Mouse (Mus musculus) kidney, embryonic 16.5 days (tissue): ENCODE measurements at regions not wholly inside any gene's neighbourhood (a gene's known extent, or its start where the extent isn't known, plus 50 kb on each side); places are given as distances from the start of the nearest gene placed in this dataset.

Experiments
- ATAC-seq: fragments of 200-750 bp; cut with Nextera tagmentation; 2 replicates; pipeline ENCODE4 v1.8.0; 2017; ENCODE audit warnings: moderate TSS enrichment; ENCODE audit not compliant: low FRiP score, low TSS enrichment
- H3K27ac ChIP-seq: fragments of 300-500 bp; sonication (generic); 2 replicates; pipeline ENCODE4 v1.5.1; 2014; ENCODE audit warnings: low read length
- H3K27me3 ChIP-seq: fragments of 300-500 bp; sonication (generic); 2 replicates; pipeline ENCODE4 v1.6.1; 2014; ENCODE audit warnings: low read length, control low read depth, mixed read lengths; ENCODE audit not compliant: insufficient read depth
- H3K36me3 ChIP-seq: fragments of 300-500 bp; sonication (generic); 2 replicates; pipeline ENCODE4 v1.6.1; 2014; ENCODE audit warnings: low read length, control low read depth, mixed read lengths; ENCODE audit not compliant: insufficient read depth
- H3K4me1 ChIP-seq: fragments of 300-500 bp; sonication (generic); 2 replicates; pipeline ENCODE4 v1.6.1; 2014; ENCODE audit warnings: low read length, control low read depth, mixed read lengths; ENCODE audit not compliant: insufficient read depth
- H3K4me2 ChIP-seq: fragments of 300-500 bp; sonication (generic); replicated peaks from 2 replicates; pipeline ENCODE4 v1.6.1; 2014; ENCODE audit warnings: low read depth, low read length
- H3K4me3 ChIP-seq: fragments of 300-500 bp; sonication (generic); 2 replicates; pipeline ENCODE4 v1.5.1; 2014; ENCODE audit warnings: mild to moderate bottlenecking, low read length
- H3K9ac ChIP-seq: fragments of 300-500 bp; sonication (generic); replicated peaks from 2 replicates; pipeline ENCODE4 v1.6.1; 2014; ENCODE audit warnings: low read length
- H3K9me3 ChIP-seq: fragments of 300-500 bp; sonication (generic); 2 replicates; pipeline ENCODE4 v1.6.1; 2016; ENCODE audit warnings: low read length, control low read depth
- WGBS: fragments of 180-500 bp; shearing (Covaris S2); extraction: QIAGEN DNeasy Blood & Tissue Kit; methylation state at CpG from one replicate; pipeline ENCODE4 v1.1.7; 2014; 5-methylcytosine and 5-hydroxymethylcytosine counted together

- WGBS = 87% methylated on average over 7 of the region's 7 CpGs
- Histone ChIP-seq H3K36me3 (no peaks in the 10 kb centered on the region), H3K9me3 (no peaks in the 10 kb centered on the region), H3K4me2 (no peak overlapping the region), H3K27ac (no peak overlapping the region), H3K27me3 (no peaks in the 10 kb centered on the region), H3K9ac (no peak overlapping the region), H3K4me3 (no peak overlapping the region), H3K4me1 (no peaks in the 10 kb centered on the region)
- no peak for ATAC-seq
These were observed 149.4 kb downstream of the Lrig3 start for GRCm38 (mm10) chr10:126115386-126115785.

- Histone ChIP-seq H3K4me3 (no peak overlapping the region), H3K36me3 (no peaks in the 10 kb centered on the region), H3K27me3 (no peaks in the 10 kb centered on the region), H3K27ac (no peak overlapping the region), H3K9ac (no peak overlapping the region), H3K4me2 (no peak overlapping the region), H3K4me1 (no peaks in the 10 kb centered on the region), H3K9me3 (no peaks in the 10 kb centered on the region)
- no peak for ATAC-seq
- 31% methylated on average over 10 of the region's 10 CpGs for WGBS
These were observed 155.7 kb downstream of the Lrig3 start for GRCm38 (mm10) chr10:126121626-126122025.

- H3K27me3 ChIP-seq = no peaks in the 10 kb centered on the region
- H3K27ac ChIP-seq = no peak overlapping the region
- no peaks in the 10 kb centered on the region for H3K9me3 ChIP-seq
- H3K9ac ChIP-seq = no peak overlapping the region
- 72% methylated on average over 5 of the region's 5 CpGs for WGBS
- H3K4me1 ChIP-seq = no peaks in the 10 kb centered on the region
- ATAC-seq = no peak
- no peak overlapping the region for H3K4me3 ChIP-seq
- no peaks in the 10 kb centered on the region for H3K36me3 ChIP-seq
- no peak overlapping the region for H3K4me2 ChIP-seq
These were observed 156.5 kb downstream of the Lrig3 start for GRCm38 (mm10) chr10:126122504-126122903.

GRCm38 (mm10) chr10:126133188-126133587, 167.2 kb downstream of the Lrig3 start:
- Histone ChIP-seq H3K9me3 (0 out of 2 replicates have a peak, but pooled peaks cover 4% of the 10 kb centered on the region), H3K9ac (no peak overlapping the region), H3K4me1 (no peaks in the 10 kb centered on the region), H3K27me3 (no peaks in the 10 kb centered on the region), H3K36me3 (no peaks in the 10 kb centered on the region), H3K4me2 (no peak overlapping the region), H3K27ac (no peak overlapping the region), H3K4me3 (no peak overlapping the region)
- 79% methylated on average over 3 of the region's 3 CpGs for WGBS
- no peak for ATAC-seq

GRCm38 (mm10) chr10:126133957-126134356, 168.0 kb downstream of the Lrig3 start:
- no peaks in the 10 kb centered on the region for H3K4me1 ChIP-seq
- H3K27ac ChIP-seq = no peak overlapping the region
- H3K9me3 ChIP-seq = 0 out of 2 replicates have a peak, but pooled peaks cover 4% of the 10 kb centered on the region
- no peak for ATAC-seq
- no peaks in the 10 kb centered on the region for H3K27me3 ChIP-seq
- no peak overlapping the region for H3K9ac ChIP-seq
- no peak overlapping the region for H3K4me3 ChIP-seq
- H3K36me3 ChIP-seq = no peaks in the 10 kb centered on the region
- no peak overlapping the region for H3K4me2 ChIP-seq

- no peak overlapping the region for H3K27ac ChIP-seq
- ATAC-seq = no peak
- H3K9me3 ChIP-seq = 0 out of 2 replicates have a peak, but pooled peaks cover 4% of the 10 kb centered on the region
- WGBS = 89% methylated on average over 12 of the region's 12 CpGs
- no peaks in the 10 kb centered on the region for H3K4me1 ChIP-seq
- no peaks in the 10 kb centered on the region for H3K27me3 ChIP-seq
- H3K36me3 ChIP-seq = no peaks in the 10 kb centered on the region
- H3K9ac ChIP-seq = no peak overlapping the region
- no peak overlapping the region for H3K4me3 ChIP-seq
- H3K4me2 ChIP-seq = no peak overlapping the region
These were observed 172.6 kb downstream of the Lrig3 start for GRCm38 (mm10) chr10:126138585-126138984.

- Histone ChIP-seq H3K27me3 (no peaks in the 10 kb centered on the region), H3K27ac (no peak overlapping the region), H3K9me3 (0 out of 2 replicates have a peak, but pooled peaks cover 1% of the 10 kb centered on the region), H3K36me3 (no peaks in the 10 kb centered on the region), H3K9ac (no peak overlapping the region), H3K4me3 (no peak overlapping the region), H3K4me2 (no peak overlapping the region), H3K4me1 (0 out of 2 replicates have a peak, but pooled peaks cover 4% of the 10 kb centered on the region)
- ATAC-seq = no peak
- WGBS = 71% methylated on average over 7 of the region's 7 CpGs
These were observed 175.6 kb downstream of the Lrig3 start for GRCm38 (mm10) chr10:126141586-126141985.

GRCm38 (mm10) chr10:126143833-126144232, 177.9 kb downstream of the Lrig3 start:
- Histone ChIP-seq H3K27ac (no peak overlapping the region), H3K27me3 (no peaks in the 10 kb centered on the region), H3K9me3 (no peaks in the 10 kb centered on the region), H3K4me1 (0 out of 2 replicates have a peak, but pooled peaks cover 4% of the 10 kb centered on the region), H3K4me2 (peak overlapping the region; percentile 48), H3K36me3 (no peaks in the 10 kb centered on the region), H3K4me3 (no peak overlapping the region), H3K9ac (no peak overlapping the region)
- WGBS = 68% methylated on average over 10 of the region's 10 CpGs
- no peak for ATAC-seq

- Histone ChIP-seq H3K27me3 (no peaks in the 10 kb centered on the region), H3K36me3 (no peaks in the 10 kb centered on the region), H3K4me2 (peak overlapping the region; percentile 48), H3K4me3 (peak overlapping the region; percentile 27), H3K9ac (peak overlapping the region; percentile 41), H3K4me1 (0 out of 2 replicates have a peak, but pooled peaks cover 4% of the 10 kb centered on the region), H3K27ac (no peak overlapping the region), H3K9me3 (no peaks in the 10 kb centered on the region)
- no peak for ATAC-seq
- 44% methylated on average over 12 of the region's 12 CpGs for WGBS
These were observed 178.7 kb downstream of the Lrig3 start for GRCm38 (mm10) chr10:126144609-126145202.

GRCm38 (mm10) chr10:126157300-126157699, 191.3 kb downstream of the Lrig3 start:
- no peak overlapping the region for H3K9ac ChIP-seq
- H3K27ac ChIP-seq = no peak overlapping the region
- H3K9me3 ChIP-seq = no peaks in the 10 kb centered on the region
- WGBS = 58% methylated on average over 4 of the region's 4 CpGs
- H3K4me3 ChIP-seq = no peak overlapping the region
- H3K4me1 ChIP-seq = no peaks in the 10 kb centered on the region
- no peaks in the 10 kb centered on the region for H3K27me3 ChIP-seq
- ATAC-seq = no peak
- no peak overlapping the region for H3K4me2 ChIP-seq
- H3K36me3 ChIP-seq = no peaks in the 10 kb centered on the region
